Mouse (Mus musculus): ENCODE data around the gene Igsf21.

- TF ChIP-seq CTCF (IDR thresholded peaks at IDR 0.05; ENCODE audit: low read depth) (no peak), EP300 (IDR thresholded peaks at IDR 0.05; ENCODE audit: low read depth) (no peak)
Observed at GRCm38 (mm10) chr4:140084064-140084463, 162.5 kb downstream of the Igsf21 start.
